Mouse (Mus musculus): ENCODE measurements at regions not wholly inside any gene's neighbourhood (a gene's known extent, or its start where the extent isn't known, plus 50 kb on each side); places are given as distances from the start of the nearest gene placed in this dataset.

DNA sequence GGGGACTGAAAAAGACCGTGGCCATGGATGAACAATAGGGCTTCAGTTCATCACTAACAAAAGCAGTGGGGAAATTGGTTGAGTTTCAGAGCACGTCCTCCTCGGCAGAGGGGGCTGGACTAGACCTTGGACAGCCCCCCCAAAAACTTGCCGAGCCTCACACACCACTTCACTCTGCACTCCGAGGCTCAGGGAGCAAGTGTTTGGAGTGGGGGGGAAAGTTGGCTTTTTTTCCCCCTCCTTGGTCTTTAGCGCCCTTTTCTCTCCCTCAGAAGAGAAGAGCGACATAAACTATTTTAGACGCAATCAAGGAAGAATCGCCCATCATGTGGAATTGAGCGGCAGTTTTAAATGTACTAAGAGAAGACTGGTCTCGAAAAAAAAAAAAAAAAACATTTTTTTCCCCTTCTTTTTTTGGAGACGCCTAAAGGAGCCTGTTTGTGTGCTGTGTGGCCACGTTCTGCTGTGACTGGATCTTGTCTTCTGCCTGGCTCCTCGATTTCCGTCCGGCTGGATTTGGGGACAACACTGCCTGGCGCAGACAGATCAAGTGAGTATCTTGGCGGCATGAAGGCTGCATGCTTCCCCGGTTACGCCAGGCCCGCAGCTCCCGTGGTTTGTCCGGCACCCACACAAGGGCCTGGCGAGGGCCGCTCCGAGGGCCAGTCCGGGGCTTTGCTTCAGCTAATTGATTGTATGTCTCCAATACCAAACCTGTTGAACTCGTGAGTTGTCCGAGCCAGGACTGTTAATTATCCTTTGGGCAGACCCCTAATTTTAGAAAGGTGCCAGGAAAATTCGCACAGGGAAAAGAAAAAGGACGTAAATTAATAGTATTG is 228.7 kb downstream of the Mef2c start:
- peak overlapping the region; percentile 100 for H3K9ac ChIP-seq (replicated peaks)
- H3K27me3 ChIP-seq: no peaks in the 10 kb centered on the region
- no peaks in the 10 kb centered on the region for H3K9me3 ChIP-seq
- ATAC-seq (ENCODE audit: low FRiP score, low read depth): peak; percentile 59
- H3K4me1 ChIP-seq: no peaks in the 10 kb centered on the region
- H3K4me3 ChIP-seq: peak overlapping the region; percentile 92
- peak overlapping the region; percentile 68 for H3K4me2 ChIP-seq (replicated peaks)
- peaks cover 9% of the 10 kb centered on the region; the same call in 1 of the 2 replicates for H3K36me3 ChIP-seq
- H3K27ac ChIP-seq (replicated peaks): peak overlapping the region; percentile 100
- WGBS: under 1% methylated on average over 31 of the region's 31 CpGs

DNA sequence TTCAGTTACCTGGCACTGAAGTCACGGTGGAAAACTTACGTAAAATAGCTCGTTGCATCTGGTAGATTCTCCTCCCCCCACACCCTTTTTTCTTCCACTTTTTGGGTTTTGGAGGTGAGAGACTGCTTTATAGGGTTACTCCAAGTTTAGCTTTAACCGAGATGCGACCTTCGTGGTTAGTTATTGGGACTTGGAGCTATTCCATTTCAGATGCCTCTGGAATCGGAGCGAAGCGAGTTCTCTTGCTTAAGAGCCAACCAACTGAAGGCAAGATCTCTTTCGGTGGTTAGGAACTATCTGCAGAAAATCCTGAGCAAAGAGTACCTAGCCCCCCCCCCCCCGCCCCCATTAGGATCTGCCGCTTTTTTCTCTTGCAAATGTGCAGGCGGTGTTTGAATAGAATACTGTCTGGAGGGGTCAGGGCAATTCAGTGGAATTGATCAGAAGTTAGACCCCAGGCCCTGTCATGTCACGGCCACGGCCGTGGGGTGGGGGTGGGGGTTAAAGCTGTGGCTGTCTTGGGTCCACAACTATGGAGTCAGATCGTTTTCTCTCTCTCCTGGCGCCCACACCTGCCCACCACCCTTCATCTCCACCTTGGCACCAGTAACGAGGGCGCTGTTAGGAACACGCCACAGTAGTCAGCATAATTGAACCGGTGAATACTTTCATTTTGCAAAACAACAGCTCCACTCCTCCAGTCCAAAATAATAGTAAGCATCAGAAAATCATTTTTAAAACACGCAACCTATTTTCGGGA is 229.6 kb downstream of the Mef2c start:
- no peaks in the 10 kb centered on the region for H3K9me3 ChIP-seq
- H3K4me1 ChIP-seq: no peaks in the 10 kb centered on the region
- peak overlapping the region; percentile 68 for H3K4me2 ChIP-seq (replicated peaks)
- H3K9ac ChIP-seq (replicated peaks): peak overlapping the region; percentile 100
- H3K4me3 ChIP-seq: peak overlapping the region; percentile 92
- H3K27me3 ChIP-seq: no peaks in the 10 kb centered on the region
- H3K27ac ChIP-seq (replicated peaks): peak overlapping the region; percentile 100
- no peak for ATAC-seq (ENCODE audit: low FRiP score, low read depth)
- under 1% methylated on average over 24 of the region's 24 CpGs for WGBS
- H3K36me3 ChIP-seq: peaks cover 16% of the 10 kb centered on the region

DNA sequence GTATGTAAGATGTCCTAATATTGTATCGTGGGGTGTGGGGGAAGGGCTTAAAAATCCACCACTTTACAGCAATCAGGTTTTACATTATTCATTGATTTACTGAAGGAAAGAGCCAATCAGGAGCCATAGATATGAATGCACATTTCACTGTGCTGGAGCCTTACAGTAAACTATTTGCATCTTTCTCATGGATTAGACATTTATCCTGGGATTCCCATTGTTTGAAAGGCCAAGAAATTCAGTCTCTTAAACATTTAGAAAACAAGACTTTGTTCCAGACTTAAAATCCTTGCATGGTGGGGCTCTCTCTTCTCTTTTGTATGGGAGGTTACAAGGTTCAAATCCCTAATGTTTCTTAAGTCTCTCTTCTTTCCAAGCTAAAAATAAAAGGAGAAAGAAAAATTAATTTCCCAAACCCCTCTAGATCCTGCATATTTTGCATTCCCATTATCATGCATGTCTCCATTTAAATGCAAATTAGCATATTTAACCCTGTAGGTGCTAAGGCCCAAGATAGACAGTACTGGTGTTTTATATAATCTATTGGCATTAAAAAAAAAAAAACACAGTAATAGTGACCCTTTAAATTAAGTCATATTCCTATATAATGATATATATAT is 230.3 kb downstream of the Mef2c start:
- Histone ChIP-seq H3K4me1 (no peaks in the 10 kb centered on the region), H3K9me3 (no peaks in the 10 kb centered on the region), H3K36me3 (peaks cover 20% of the 10 kb centered on the region), H3K9ac (replicated peaks) (peak overlapping the region; percentile 100), H3K4me3 (peak overlapping the region; percentile 92), H3K27ac (replicated peaks) (peak overlapping the region; percentile 100), H3K27me3 (no peaks in the 10 kb centered on the region), H3K4me2 (replicated peaks) (peak overlapping the region; percentile 68)
- WGBS: 0% methylated on average over 1 of the region's 1 CpGs
- no peak for ATAC-seq (ENCODE audit: low FRiP score, low read depth)

DNA sequence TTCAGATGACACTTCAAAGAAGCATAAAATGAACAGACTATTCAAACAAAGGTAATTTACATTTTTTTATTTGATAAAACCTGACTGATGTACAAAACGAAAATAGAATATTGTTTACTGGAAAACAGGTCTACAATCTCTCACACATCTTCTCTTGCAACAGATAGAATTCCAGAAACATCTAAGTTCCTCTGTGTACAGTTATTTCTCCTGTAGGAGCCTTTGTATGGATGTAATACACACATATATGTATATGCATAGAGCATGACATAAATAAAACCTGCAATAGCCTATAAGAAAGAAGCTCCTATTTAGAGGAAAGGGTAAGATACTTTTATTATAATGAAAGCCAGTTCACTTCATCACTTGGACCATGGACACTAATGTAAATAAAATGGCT is 230.8 kb downstream of the Mef2c start:
- WGBS: 5% methylated on average over 1 of the region's 1 CpGs
- Histone ChIP-seq H3K4me1 (no peaks in the 10 kb centered on the region), H3K4me2 (replicated peaks) (peak overlapping the region; percentile 67), H3K9me3 (no peaks in the 10 kb centered on the region), H3K27ac (replicated peaks) (peak overlapping the region; percentile 63; the same call in 1 of the 2 replicates), H3K4me3 (peak overlapping the region; percentile 52), H3K9ac (replicated peaks) (peak overlapping the region; percentile 57), H3K27me3 (no peaks in the 10 kb centered on the region), H3K36me3 (peaks cover 20% of the 10 kb centered on the region)
- ATAC-seq (ENCODE audit: low FRiP score, low read depth): no peak

DNA sequence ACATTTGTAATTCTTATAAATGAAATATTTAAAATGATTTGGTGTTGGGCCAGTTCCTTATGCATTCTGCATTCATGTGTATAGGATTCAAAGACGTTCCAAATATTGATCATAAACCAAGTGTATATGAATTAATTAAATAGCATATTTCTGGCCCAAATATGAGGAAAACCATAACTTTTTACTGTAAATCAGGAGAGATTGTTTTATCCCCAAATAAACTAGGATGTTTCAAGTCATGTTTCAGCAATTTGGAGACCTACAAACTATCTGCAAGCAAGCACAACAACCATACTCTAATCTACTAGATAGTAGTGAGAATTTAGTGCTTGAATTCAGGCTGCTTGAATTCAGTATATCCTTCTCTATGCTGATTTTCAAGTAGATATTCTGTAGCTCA is 231.3 kb downstream of the Mef2c start:
- H3K4me2 ChIP-seq (replicated peaks): peak overlapping the region; percentile 67
- no peaks in the 10 kb centered on the region for H3K27me3 ChIP-seq
- peaks cover 23% of the 10 kb centered on the region for H3K36me3 ChIP-seq
- H3K9ac ChIP-seq (replicated peaks): peak overlapping the region; percentile 65
- H3K27ac ChIP-seq (replicated peaks): peak overlapping the region; percentile 78
- H3K4me3 ChIP-seq: peak overlapping the region; percentile 52
- ATAC-seq (ENCODE audit: low FRiP score, low read depth): no peak
- WGBS: 32% methylated on average over 1 of the region's 1 CpGs
- H3K4me1 ChIP-seq: no peaks in the 10 kb centered on the region
- H3K9me3 ChIP-seq: no peaks in the 10 kb centered on the region

DNA sequence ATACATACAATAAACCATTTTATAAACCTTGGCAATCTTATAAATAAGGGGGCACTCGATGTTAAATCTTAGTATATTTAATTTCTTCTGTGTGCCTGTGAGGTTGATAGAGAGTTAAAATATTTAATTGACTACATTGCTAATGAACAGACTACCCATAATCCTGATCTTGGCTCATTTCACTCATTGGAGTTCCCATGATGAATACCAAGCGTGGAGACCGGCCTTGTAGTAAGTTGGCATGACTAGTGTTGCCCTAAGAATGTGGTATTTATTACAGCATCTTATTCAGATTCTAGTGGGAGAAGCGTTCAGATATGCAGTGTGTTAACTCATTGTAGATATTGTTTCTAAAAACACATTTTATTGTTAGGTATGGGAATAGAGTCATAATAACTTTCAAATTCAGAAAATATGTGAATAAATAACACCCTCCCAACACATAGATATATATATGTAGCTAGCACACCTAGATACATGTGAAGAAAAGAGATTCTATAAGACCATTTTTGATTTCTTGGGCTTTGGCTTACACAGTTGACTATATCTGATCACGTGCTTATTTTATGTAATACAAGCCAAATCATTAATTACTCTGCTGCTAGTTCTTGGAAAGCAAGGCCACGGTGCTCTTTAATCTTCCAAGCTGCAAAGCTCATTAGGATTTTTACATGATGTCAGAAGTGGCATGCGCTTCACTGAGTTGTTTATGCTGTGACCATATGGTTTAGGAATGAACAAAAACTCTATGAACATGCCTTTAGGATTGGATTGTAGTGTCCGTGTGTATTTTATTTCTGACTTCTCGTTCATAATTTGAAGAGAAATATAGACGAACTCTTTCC is 232.0 kb downstream of the Mef2c start:
- WGBS: 29% methylated on average over 10 of the region's 10 CpGs
- ATAC-seq (ENCODE audit: low FRiP score, low read depth): no peak
- H3K9me3 ChIP-seq: no peaks in the 10 kb centered on the region
- no peaks in the 10 kb centered on the region for H3K27me3 ChIP-seq
- no peaks in the 10 kb centered on the region for H3K4me1 ChIP-seq
- peak overlapping the region; percentile 65 for H3K9ac ChIP-seq (replicated peaks)
- peak overlapping the region; percentile 78 for H3K27ac ChIP-seq (replicated peaks)
- H3K4me2 ChIP-seq (replicated peaks): peak overlapping the region; percentile 67
- peak overlapping the region; percentile 52 for H3K4me3 ChIP-seq
- H3K36me3 ChIP-seq: peaks cover 26% of the 10 kb centered on the region

DNA sequence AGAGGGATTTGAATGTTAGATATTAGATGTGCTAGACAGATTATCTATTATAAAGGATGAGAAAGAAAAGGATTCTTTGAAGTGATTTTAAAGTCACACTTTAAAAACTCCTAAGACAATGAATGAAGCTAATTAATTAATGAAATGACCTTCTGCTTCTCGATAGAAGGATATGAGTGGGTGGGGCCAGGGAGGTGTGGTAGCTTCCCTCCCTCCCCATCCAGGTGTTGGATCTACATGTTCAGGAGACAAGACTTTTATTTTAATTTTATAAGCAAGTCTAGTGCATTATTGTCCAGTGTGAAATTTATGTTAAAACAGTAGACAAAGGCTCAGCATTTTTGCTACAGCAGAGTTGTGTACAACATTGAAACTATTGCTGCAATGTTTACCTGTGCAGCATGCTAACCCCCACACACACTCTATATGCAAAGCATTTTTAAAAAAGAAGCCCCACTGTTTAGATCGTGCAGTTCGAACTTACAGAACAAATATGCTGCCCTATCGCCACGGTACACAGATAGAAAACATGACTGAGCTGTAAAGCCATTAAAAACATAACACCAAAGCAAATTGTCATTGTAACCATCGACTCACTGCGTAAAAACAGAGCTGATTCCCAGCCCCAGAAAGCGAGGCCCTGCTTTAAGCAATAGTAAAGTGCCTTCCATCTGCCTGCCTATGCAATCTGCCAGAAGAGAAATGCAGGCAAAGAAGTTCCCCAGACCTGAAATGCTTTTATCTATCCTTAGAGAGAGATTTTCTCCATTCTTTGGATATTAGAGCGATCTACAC is 233.4 kb downstream of the Mef2c start:
- H3K36me3 ChIP-seq: peaks cover 27% of the 10 kb centered on the region

DNA sequence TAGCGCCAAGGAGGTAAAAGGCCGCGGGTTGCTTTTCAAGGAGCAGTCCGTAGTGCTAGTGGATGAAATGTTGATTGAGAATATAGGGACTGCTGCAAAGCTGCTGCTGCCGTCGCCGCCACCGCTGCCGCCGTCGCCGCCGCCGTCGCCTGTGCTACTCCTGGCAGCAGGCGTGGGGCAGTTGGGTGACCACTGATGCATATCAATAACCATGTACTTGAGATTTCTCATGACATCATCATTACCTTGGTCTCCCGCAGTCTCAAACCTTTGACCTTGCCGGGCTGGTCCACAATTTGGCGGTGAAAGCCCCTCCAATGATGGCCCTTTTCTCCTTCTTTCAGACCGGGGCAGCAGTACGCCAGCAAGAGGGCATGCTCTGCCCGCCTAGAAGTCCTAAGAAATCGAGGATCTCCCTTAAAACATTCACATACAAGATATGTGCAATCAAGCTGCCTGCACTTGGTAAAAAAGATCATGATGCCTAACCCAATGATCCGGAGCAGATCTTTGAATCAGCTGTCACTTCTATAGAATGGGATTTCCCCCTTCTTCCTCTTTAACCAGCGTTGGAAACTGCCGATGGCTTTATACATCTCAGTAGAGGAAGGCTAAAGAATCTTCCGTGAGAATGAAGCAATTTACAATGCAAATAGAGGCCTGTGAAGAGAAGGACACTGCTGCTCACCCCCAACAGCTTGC is 234.1 kb downstream of the Mef2c start:
- Histone ChIP-seq H3K9ac (replicated peaks) (peak overlapping the region; percentile 94), H3K36me3 (peaks cover 23% of the 10 kb centered on the region), H3K4me1 (peaks cover 9% of the 10 kb centered on the region; the same call in 1 of the 2 replicates), H3K4me2 (replicated peaks) (peak overlapping the region; percentile 67), H3K27me3 (no peaks in the 10 kb centered on the region), H3K9me3 (no peaks in the 10 kb centered on the region), H3K27ac (replicated peaks) (peak overlapping the region; percentile 95), H3K4me3 (peak overlapping the region; percentile 52)
- under 1% methylated on average over 27 of the region's 27 CpGs for WGBS
- no peak for ATAC-seq (ENCODE audit: low FRiP score, low read depth)

More for the DNA sequence above, 233.4 kb downstream of the Mef2c start:
- no peaks in the 10 kb centered on the region for H3K27me3 ChIP-seq
- no peak for ATAC-seq (ENCODE audit: low FRiP score, low read depth)
- 4% methylated on average over 9 of the region's 9 CpGs for WGBS
- peak overlapping the region; percentile 94 for H3K9ac ChIP-seq (replicated peaks)
- H3K27ac ChIP-seq (replicated peaks): peak overlapping the region; percentile 95
- no peaks in the 10 kb centered on the region for H3K9me3 ChIP-seq
- H3K4me1 ChIP-seq: peaks cover 7% of the 10 kb centered on the region; the same call in 1 of the 2 replicates
- peak overlapping the region; percentile 67 for H3K4me2 ChIP-seq (replicated peaks)
- H3K4me3 ChIP-seq: peak overlapping the region; percentile 52

DNA sequence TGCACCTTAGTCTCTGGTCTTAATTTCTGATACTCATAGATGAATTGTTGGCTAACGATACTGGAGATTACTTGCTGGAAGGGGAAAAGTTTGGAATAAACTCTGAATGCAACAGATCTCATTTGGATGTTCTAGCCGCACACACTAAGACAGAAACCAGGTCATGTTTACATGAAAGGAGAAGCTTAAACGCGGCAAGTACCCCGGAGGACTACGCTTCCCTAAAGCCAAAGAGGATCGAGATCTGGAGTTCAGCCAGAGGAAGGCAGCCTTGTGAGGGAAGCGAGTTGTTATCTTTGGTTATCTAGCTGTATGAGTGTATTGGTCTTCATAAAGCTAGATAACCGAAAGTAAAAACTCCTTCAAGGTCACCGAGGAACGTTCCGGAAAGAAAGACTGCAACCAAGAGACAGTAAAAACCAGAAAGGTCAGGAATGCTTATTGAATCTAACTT is 234.7 kb downstream of the Mef2c start:
- WGBS: 1% methylated on average over 12 of the region's 12 CpGs
- Histone ChIP-seq H3K27ac (replicated peaks) (peak overlapping the region; percentile 95), H3K4me3 (peak overlapping the region; percentile 52), H3K4me2 (replicated peaks) (peak overlapping the region; percentile 67), H3K36me3 (peaks cover 18% of the 10 kb centered on the region), H3K9me3 (no peaks in the 10 kb centered on the region), H3K27me3 (no peaks in the 10 kb centered on the region), H3K9ac (replicated peaks) (peak overlapping the region; percentile 94), H3K4me1 (peaks cover 9% of the 10 kb centered on the region; the same call in 1 of the 2 replicates)
- ATAC-seq (ENCODE audit: low FRiP score, low read depth): no peak

DNA sequence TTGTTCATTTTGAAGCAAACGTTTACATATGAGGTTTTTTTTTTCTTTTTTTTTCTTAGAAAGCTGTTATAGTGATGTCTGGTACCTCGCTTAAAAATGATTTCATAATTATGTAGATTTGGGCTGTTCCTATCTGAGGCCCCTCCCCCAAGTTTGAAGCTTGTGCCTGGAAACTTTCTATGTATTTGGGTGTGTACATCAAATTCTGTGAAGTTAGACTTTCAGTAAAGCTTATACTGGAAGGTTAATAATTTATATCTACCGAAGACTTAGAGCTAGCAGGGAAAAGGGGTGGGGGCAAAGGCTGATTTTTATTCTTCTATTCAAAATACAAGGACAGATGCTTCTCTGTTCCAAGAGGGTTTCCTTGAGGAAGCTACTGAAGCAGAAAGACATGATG is 235.3 kb downstream of the Mef2c start:
- H3K27me3 ChIP-seq: no peaks in the 10 kb centered on the region

More for the DNA sequence above, 235.3 kb downstream of the Mef2c start:
- H3K36me3 ChIP-seq: peaks cover 18% of the 10 kb centered on the region
- 2% methylated on average over 3 of the region's 3 CpGs for WGBS
- peak overlapping the region; percentile 52 for H3K4me3 ChIP-seq
- H3K9ac ChIP-seq (replicated peaks): peak overlapping the region; percentile 94
- peak overlapping the region; percentile 95 for H3K27ac ChIP-seq (replicated peaks)
- peaks cover 11% of the 10 kb centered on the region; the same call in 1 of the 2 replicates for H3K4me1 ChIP-seq
- ATAC-seq (ENCODE audit: low FRiP score, low read depth): no peak
- H3K9me3 ChIP-seq: no peaks in the 10 kb centered on the region
- peak overlapping the region; percentile 67 for H3K4me2 ChIP-seq (replicated peaks)
